Mouse (Mus musculus): ENCODE results near the gene Slc38a3. TPM values are rescaled to one million over a fixed set of nuclear protein-coding genes. Genes with fewer than 3 reads are reported as not detected.

Gene Slc38a3
- polyA plus RNA-seq, 1 experiment from 2014 or later, result 14.6 TPM

GRCm38 (mm10) chr9:107620954-107621353, 48.4 kb downstream of the Slc38a3 start:
- no peak overlapping the region for H3K9ac ChIP-seq
- ATAC-seq, result no peak
- H3K27me3 ChIP-seq, result no peaks in the 10 kb centered on the region
- no peak overlapping the region for H3K4me2 ChIP-seq
- H3K27ac ChIP-seq, result no peak overlapping the region
- no peaks in the 10 kb centered on the region for H3K9me3 ChIP-seq (replicated peaks)
- H3K4me3 ChIP-seq, result no peak overlapping the region
- peaks cover 84% of the 10 kb centered on the region for H3K36me3 ChIP-seq (ENCODE audit: poor library complexity, severe bottlenecking)
- peaks cover 39% of the 10 kb centered on the region for H3K4me1 ChIP-seq

- no peak overlapping the region for H3K4me3 ChIP-seq
- no peak overlapping the region for H3K9ac ChIP-seq
- H3K4me1 ChIP-seq, result peaks cover 24% of the 10 kb centered on the region
- H3K27ac ChIP-seq, result peak overlapping the region; percentile 28; the same call in 1 of the 2 replicates
- peaks cover 86% of the 10 kb centered on the region for H3K36me3 ChIP-seq (ENCODE audit: poor library complexity, severe bottlenecking)
- no peaks in the 10 kb centered on the region for H3K9me3 ChIP-seq (replicated peaks)
- ATAC-seq, result no peak
- H3K4me2 ChIP-seq, result no peak overlapping the region
- 87% methylated on average over 13 of the region's 13 CpGs for WGBS
- no peaks in the 10 kb centered on the region for H3K27me3 ChIP-seq
Observed at GRCm38 (mm10) chr9:107619546-107619879, 49.8 kb downstream of the Slc38a3 start.

GRCm38 (mm10) chr9:107618778-107619545, 50.4 kb downstream of the Slc38a3 start:
- Histone ChIP-seq H3K4me3 (no peak overlapping the region), H3K4me1 (peaks cover 21% of the 10 kb centered on the region), H3K4me2 (no peak overlapping the region), H3K9me3 (replicated peaks) (no peaks in the 10 kb centered on the region), H3K9ac (peak overlapping the region; percentile 1; the same call in 1 of the 2 replicates), H3K36me3 (ENCODE audit: poor library complexity, severe bottlenecking) (peaks cover 86% of the 10 kb centered on the region), H3K27me3 (no peaks in the 10 kb centered on the region), H3K27ac (peak overlapping the region; percentile 60)
- WGBS, result 59% methylated on average over 13 of the region's 13 CpGs
- 0 out of 2 replicates have a peak, but pooled peaks have one; percentile 11 for ATAC-seq

- H3K9me3 ChIP-seq (replicated peaks), result no peaks in the 10 kb centered on the region
- no peak overlapping the region for H3K4me2 ChIP-seq
- no peaks in the 10 kb centered on the region for H3K27me3 ChIP-seq
- no peak overlapping the region for H3K9ac ChIP-seq
- H3K27ac ChIP-seq, result peak overlapping the region; percentile 60; the same call in 1 of the 2 replicates
- ATAC-seq, result no peak
- H3K4me1 ChIP-seq, result peaks cover 20% of the 10 kb centered on the region
- H3K36me3 ChIP-seq (ENCODE audit: poor library complexity, severe bottlenecking), result peaks cover 84% of the 10 kb centered on the region
- 88% methylated on average over 6 of the region's 6 CpGs for WGBS
- no peak overlapping the region for H3K4me3 ChIP-seq
Observed at GRCm38 (mm10) chr9:107618098-107618497, 51.2 kb downstream of the Slc38a3 start.

- Histone ChIP-seq H3K27me3 (no peaks in the 10 kb centered on the region), H3K9me3 (replicated peaks) (no peaks in the 10 kb centered on the region), H3K4me3 (no peak overlapping the region), H3K4me1 (peaks cover 23% of the 10 kb centered on the region), H3K27ac (no peak overlapping the region), H3K4me2 (no peak overlapping the region), H3K9ac (no peak overlapping the region), H3K36me3 (ENCODE audit: poor library complexity, severe bottlenecking) (peaks cover 78% of the 10 kb centered on the region)
- WGBS, result 82% methylated on average over 2 of the region's 2 CpGs
- ATAC-seq, result no peak
Observed at GRCm38 (mm10) chr9:107617461-107617860, 51.9 kb downstream of the Slc38a3 start.

GRCm38 (mm10) chr9:107615035-107615434, 54.3 kb downstream of the Slc38a3 start:
- Histone ChIP-seq H3K9me3 (replicated peaks) (no peaks in the 10 kb centered on the region), H3K4me2 (no peak overlapping the region), H3K9ac (no peak overlapping the region), H3K27me3 (no peaks in the 10 kb centered on the region), H3K27ac (0 out of 2 replicates have a peak overlapping the region, but pooled peaks have one; percentile 7), H3K4me3 (no peak overlapping the region), H3K36me3 (ENCODE audit: poor library complexity, severe bottlenecking) (peaks cover 64% of the 10 kb centered on the region), H3K4me1 (peaks cover 36% of the 10 kb centered on the region)
- no peak for ATAC-seq
- WGBS, result 76% methylated on average over 4 of the region's 4 CpGs

- ATAC-seq, result peak; percentile 34; the same call in 1 of the 2 replicates
- H3K9ac ChIP-seq, result peak overlapping the region; percentile 75
- 12% methylated on average over 12 of the region's 12 CpGs for WGBS
- peaks cover 34% of the 10 kb centered on the region for H3K4me1 ChIP-seq
- peak overlapping the region; percentile 28 for H3K4me3 ChIP-seq
- peaks cover 44% of the 10 kb centered on the region for H3K36me3 ChIP-seq (ENCODE audit: poor library complexity, severe bottlenecking)
- H3K27ac ChIP-seq, result peak overlapping the region; percentile 98
- no peaks in the 10 kb centered on the region for H3K9me3 ChIP-seq (replicated peaks)
- H3K27me3 ChIP-seq, result no peaks in the 10 kb centered on the region
- peak overlapping the region; percentile 64 for H3K4me2 ChIP-seq
Observed at GRCm38 (mm10) chr9:107612945-107613569, 56.3 kb downstream of the Slc38a3 start.

- peak; percentile 95 for ATAC-seq
- WGBS, result 1% methylated on average over 47 of the region's 48 CpGs
- peak overlapping the region; percentile 75 for H3K9ac ChIP-seq
- no peaks in the 10 kb centered on the region for H3K9me3 ChIP-seq (replicated peaks)
- peaks cover 41% of the 10 kb centered on the region for H3K4me1 ChIP-seq
- H3K4me3 ChIP-seq, result peak overlapping the region; percentile 28
- H3K27ac ChIP-seq, result peak overlapping the region; percentile 98
- H3K36me3 ChIP-seq (ENCODE audit: poor library complexity, severe bottlenecking), result peaks cover 37% of the 10 kb centered on the region
- no peaks in the 10 kb centered on the region for H3K27me3 ChIP-seq
- H3K4me2 ChIP-seq, result peak overlapping the region; percentile 64
Observed at GRCm38 (mm10) chr9:107612191-107612944, 57.0 kb downstream of the Slc38a3 start.

GRCm38 (mm10) chr9:107611456-107612190, 57.7 kb downstream of the Slc38a3 start:
- peak overlapping the region; percentile 64 for H3K4me2 ChIP-seq
- H3K36me3 ChIP-seq (ENCODE audit: poor library complexity, severe bottlenecking), result peaks cover 31% of the 10 kb centered on the region
- peaks cover 48% of the 10 kb centered on the region for H3K4me1 ChIP-seq
- ATAC-seq, result no peak; the same call in 1 of the 2 replicates
- H3K9ac ChIP-seq, result peak overlapping the region; percentile 75
- no peaks in the 10 kb centered on the region for H3K9me3 ChIP-seq (replicated peaks)
- peak overlapping the region; percentile 28; the same call in 1 of the 2 replicates for H3K4me3 ChIP-seq
- WGBS, result 65% methylated on average over 6 of the region's 6 CpGs
- H3K27ac ChIP-seq, result peak overlapping the region; percentile 98
- H3K27me3 ChIP-seq, result no peaks in the 10 kb centered on the region

- Histone ChIP-seq H3K9me3 (replicated peaks) (no peaks in the 10 kb centered on the region), H3K36me3 (ENCODE audit: poor library complexity, severe bottlenecking) (peaks cover 10% of the 10 kb centered on the region), H3K4me1 (peaks cover 67% of the 10 kb centered on the region), H3K4me3 (no peak overlapping the region), H3K9ac (no peak overlapping the region), H3K27me3 (no peaks in the 10 kb centered on the region), H3K4me2 (no peak overlapping the region), H3K27ac (0 out of 2 replicates have a peak overlapping the region, but pooled peaks have one; percentile 5)
- ATAC-seq, result no peak
- WGBS, result 63% methylated on average over 4 of the region's 4 CpGs
Observed at GRCm38 (mm10) chr9:107609433-107609830, 59.9 kb downstream of the Slc38a3 start.

GRCm38 (mm10) chr9:107608741-107609432, 60.4 kb downstream of the Slc38a3 start, which contains the start of gene Sema3b:
Sema3b (minus strand) TSS chr9:107609229.
- no peak for ATAC-seq
- Histone ChIP-seq H3K9me3 (replicated peaks) (no peaks in the 10 kb centered on the region), H3K27ac (0 out of 2 replicates have a peak within 1 kb of the TSS, but pooled peaks have one; percentile 5), H3K4me2 (no peak within 1 kb of the TSS), H3K4me1 (peaks cover 73% of the 10 kb centered on the region), H3K27me3 (no peaks in the 10 kb centered on the region), H3K9ac (0 out of 2 replicates have a peak within 1 kb of the TSS, but pooled peaks have one; percentile 12), H3K36me3 (ENCODE audit: poor library complexity, severe bottlenecking) (peaks cover 4% of the 10 kb centered on the region), H3K4me3 (no peak within 1 kb of the TSS)
- WGBS, result 43% methylated on average over 12 of the region's 12 CpGs
